Mouse (Mus musculus) kidney, postnatal 0 days (tissue): Measurements from ENCODE around the gene Kmt2b. TPM values are rescaled to one million over a fixed set of nuclear protein-coding genes. Genes with fewer than 3 reads are reported as not detected.
A peak's percentile ranks its signal among the peaks of the same experiment; 100 is the strongest.

Experiments
- ATAC-seq: fragments of 200-750 bp; cut with Nextera tagmentation; replicated peaks from 2 replicates; pipeline ENCODE4 v1.8.0; 2017; ENCODE audit warnings: low read depth, moderate number of reproducible peaks, moderate TSS enrichment, moderate library complexity; ENCODE audit not compliant: low FRiP score
- DNase-seq: peaks from one replicate; pipeline ENCODE4 v3.0.0-alpha.2; 2016; ENCODE audit warnings: low spot score
- H3K27ac ChIP-seq: fragments of 300-500 bp; sonication (generic); 2 replicates; pipeline ENCODE4 v1.5.1; 2014; ENCODE audit warnings: mild to moderate bottlenecking
- H3K27me3 ChIP-seq: fragments of 300-500 bp; sonication (generic); 2 replicates; pipeline ENCODE4 v1.6.1; 2014; ENCODE audit warnings: low read length, mixed read lengths; ENCODE audit not compliant: insufficient read depth
- H3K36me3 ChIP-seq: fragments of 300-500 bp; sonication (generic); 2 replicates; pipeline ENCODE4 v1.6.1; 2014; ENCODE audit warnings: low read length, mixed read lengths; ENCODE audit not compliant: insufficient read depth
- H3K4me1 ChIP-seq: fragments of 300-500 bp; sonication (generic); replicated peaks from 2 replicates; pipeline ENCODE4 v1.6.1; 2014; ENCODE audit warnings: antibody characterized with exemption, low read length, mixed read lengths; ENCODE audit not compliant: insufficient read depth
- H3K4me2 ChIP-seq: fragments of 300-500 bp; sonication (generic); 2 replicates; pipeline ENCODE4 v1.6.1; 2014; ENCODE audit warnings: mild to moderate bottlenecking, low read length, moderate library complexity, mixed read lengths
- H3K4me3 ChIP-seq: fragments of 300-500 bp; sonication (generic); replicated peaks from 2 replicates; pipeline ENCODE4 v1.5.1; 2014; ENCODE audit warnings: low read depth, low read length
- H3K9ac ChIP-seq: fragments of 300-500 bp; sonication (generic); 2 replicates; pipeline ENCODE4 v1.6.1; 2014; ENCODE audit warnings: low read depth, low read length
- H3K9me3 ChIP-seq: fragments of 300-500 bp; sonication (generic); replicated peaks from 2 replicates; pipeline ENCODE4 v1.6.1; 2016; ENCODE audit warnings: low read length, inconsistent platforms, mixed read lengths
- CTCF ChIP-seq: IDR thresholded peaks from 2 replicates; pipeline ENCODE4 v1.5.1; 2016; ENCODE audit warnings: antibody characterized with exemption, low read depth, mild to moderate bottlenecking, moderate library complexity
- WGBS: fragments of 180-500 bp; shearing (Covaris S2); extraction: QIAGEN DNeasy Blood & Tissue Kit; methylation state at CpG from one replicate; pipeline ENCODE4 v1.1.7; 2014; 5-methylcytosine and 5-hydroxymethylcytosine counted together
- polyA plus RNA-seq: library from polyadenylated mRNA; unstranded; fragments of >200 nt; fragmentation: Nextera tagmentation; extraction: Ambion mirVana; gene quantifications from 2 replicates; pipeline ENCODE4 v1.2.1, GENCODE M21; 2015

The Kmt2b gene
- polyA plus RNA-seq, 1 experiment from 2014 or later = 4.9 TPM

DNA sequence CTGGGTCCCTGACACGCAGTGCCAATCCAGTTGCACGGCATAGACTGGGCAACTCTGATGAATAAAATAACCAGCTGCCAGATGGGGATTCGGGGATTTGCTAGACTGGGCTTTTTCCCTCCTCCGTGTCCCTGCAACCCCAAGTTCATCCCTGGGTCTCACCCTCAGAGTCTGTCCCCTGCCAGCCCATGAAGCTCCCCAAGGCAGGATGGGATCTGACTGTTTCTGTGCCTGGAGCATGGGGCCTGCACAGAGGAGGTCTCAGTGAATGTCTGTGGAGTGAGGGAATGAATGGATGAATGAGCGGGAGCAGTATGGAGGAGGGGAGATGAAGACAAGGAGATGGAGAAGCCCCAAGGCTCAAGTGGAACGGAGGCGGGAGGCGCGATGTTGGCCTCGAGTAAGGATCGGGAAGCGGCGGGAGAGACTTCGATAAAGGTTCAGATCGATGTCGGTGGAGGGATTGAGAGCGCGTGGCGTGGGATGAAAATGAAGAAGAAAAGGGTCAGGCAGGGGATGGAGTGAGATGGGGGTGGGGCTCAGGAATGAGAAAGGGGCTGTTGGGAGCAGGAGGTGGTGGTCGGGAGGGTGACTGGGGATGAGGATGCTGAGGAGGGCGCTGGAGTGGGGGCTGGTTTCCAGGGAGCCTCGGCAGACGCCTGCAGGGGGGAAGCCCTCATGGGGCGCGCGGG lies 54.4 kb downstream of the Kmt2b start:
- TF ChIP-seq CTCF = no peak
- peaks cover 9% of the 10 kb centered on the region; the same call in 1 of the 2 replicates for H3K36me3 ChIP-seq
- peak; percentile 20 for DNase-seq
- H3K27ac ChIP-seq = 0 out of 2 replicates have a peak overlapping the region, but pooled peaks have one; percentile 22
- H3K4me1 ChIP-seq = peaks cover 7% of the 10 kb centered on the region; the same call in 1 of the 2 replicates
- peak overlapping the region; percentile 94 for H3K4me2 ChIP-seq
- ATAC-seq = no peak
- peak overlapping the region; percentile 71 for H3K9ac ChIP-seq
- H3K9me3 ChIP-seq = no peaks in the 10 kb centered on the region
- H3K4me3 ChIP-seq = peak overlapping the region; percentile 74
- 8% methylated on average over 25 of the region's 26 CpGs for WGBS
- H3K27me3 ChIP-seq = no peaks in the 10 kb centered on the region

DNA sequence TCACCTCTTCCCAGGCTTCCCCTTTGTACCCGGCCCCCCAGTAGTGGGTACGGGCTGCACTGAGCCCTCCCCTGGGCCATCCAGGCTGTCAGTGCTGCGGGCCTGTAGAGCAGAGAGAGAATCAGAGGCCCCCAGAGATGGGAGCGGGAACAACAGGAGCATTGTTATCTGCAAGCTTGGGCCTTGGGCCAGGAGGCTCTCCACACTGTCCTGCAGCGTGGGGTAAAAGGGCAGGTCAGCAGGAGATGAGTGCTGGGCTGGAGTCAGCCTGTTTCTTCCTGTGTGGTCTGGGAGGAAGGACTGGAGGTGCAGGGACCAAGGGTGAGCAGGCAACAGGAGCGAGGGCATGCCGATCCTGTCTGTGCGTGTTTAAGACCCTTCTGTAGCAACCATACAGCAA lies 55.6 kb downstream of the Kmt2b start:
- H3K27ac ChIP-seq = no peak overlapping the region
- H3K4me2 ChIP-seq = no peak overlapping the region
- H3K27me3 ChIP-seq = no peaks in the 10 kb centered on the region
- no peak for TF ChIP-seq CTCF
- H3K4me1 ChIP-seq = peaks cover 7% of the 10 kb centered on the region; the same call in 1 of the 2 replicates
- H3K9ac ChIP-seq = no peak overlapping the region
- H3K9me3 ChIP-seq = no peaks in the 10 kb centered on the region
- H3K36me3 ChIP-seq = peaks cover 19% of the 10 kb centered on the region; the same call in 1 of the 2 replicates
- 32% methylated on average over 8 of the region's 8 CpGs for WGBS
- no peak overlapping the region for H3K4me3 ChIP-seq
- peak; percentile 45; the same call in 1 of the 2 replicates for ATAC-seq
- peak; percentile 41 for DNase-seq

DNA sequence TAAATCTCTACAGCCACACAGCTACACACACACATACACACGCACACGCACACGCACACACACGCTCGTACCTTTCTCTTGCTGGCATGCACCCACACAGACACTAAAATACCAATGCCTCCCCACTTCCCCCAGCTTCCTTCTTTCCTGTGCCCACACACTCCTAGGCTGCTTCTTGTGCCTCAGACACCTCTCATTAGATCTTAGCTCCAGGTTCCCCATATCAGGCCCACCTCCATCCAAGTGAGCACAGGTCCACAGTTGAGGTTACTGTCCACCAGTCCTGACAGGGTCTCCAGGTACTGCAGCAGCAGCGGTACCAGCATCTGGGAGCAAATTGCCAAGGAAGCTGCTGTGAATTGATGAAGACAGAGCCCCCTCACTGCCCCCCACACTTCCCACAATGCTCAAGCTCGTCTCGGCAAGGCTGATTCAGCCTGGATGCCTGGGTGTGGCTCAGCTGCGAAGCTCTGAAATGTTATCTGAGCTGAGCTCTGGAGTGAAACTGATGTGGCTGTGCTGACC lies 57.2 kb downstream of the Kmt2b start:
- Histone ChIP-seq H3K27ac (no peak overlapping the region), H3K27me3 (no peaks in the 10 kb centered on the region), H3K4me1 (peaks cover 13% of the 10 kb centered on the region; the same call in 1 of the 2 replicates), H3K4me2 (no peak overlapping the region), H3K9me3 (no peaks in the 10 kb centered on the region), H3K9ac (no peak overlapping the region), H3K4me3 (no peak overlapping the region), H3K36me3 (peaks cover 21% of the 10 kb centered on the region; the same call in 1 of the 2 replicates)
- TF ChIP-seq CTCF = no peak
- ATAC-seq = no peak
- DNase-seq = no peak
- 79% methylated on average over 9 of the region's 9 CpGs for WGBS

DNA sequence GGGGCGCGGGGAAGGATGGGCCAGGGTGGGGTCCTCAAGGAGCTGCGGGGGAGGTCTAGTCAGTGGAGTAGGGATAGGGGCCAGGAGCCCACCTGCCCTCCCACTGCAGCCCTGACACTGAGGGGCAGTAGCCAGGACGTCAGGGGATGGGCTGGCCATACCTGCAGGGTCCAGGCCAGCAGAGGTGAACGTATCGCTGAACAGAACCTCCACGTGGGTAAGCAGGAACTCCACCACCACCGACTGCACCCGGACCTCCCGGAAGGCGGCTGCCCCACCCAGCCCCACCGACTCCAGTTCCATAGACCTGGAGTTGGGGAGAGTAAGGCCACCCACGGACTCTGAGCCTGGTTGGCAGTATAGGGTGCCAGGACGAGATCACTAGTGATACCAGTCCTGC lies 61.5 kb downstream of the Kmt2b start:
- H3K9me3 ChIP-seq = no peaks in the 10 kb centered on the region
- peaks cover 36% of the 10 kb centered on the region for H3K36me3 ChIP-seq
- no peaks in the 10 kb centered on the region for H3K27me3 ChIP-seq
- 67% methylated on average over 14 of the region's 14 CpGs for WGBS
- TF ChIP-seq CTCF = no peak
- peaks cover 15% of the 10 kb centered on the region; the same call in 1 of the 2 replicates for H3K4me1 ChIP-seq
- H3K9ac ChIP-seq = peak overlapping the region; percentile 46; the same call in 1 of the 2 replicates
- no peak overlapping the region; the same call in 1 of the 2 replicates for H3K4me2 ChIP-seq
- DNase-seq = no peak
- no peak overlapping the region for H3K27ac ChIP-seq
- H3K4me3 ChIP-seq = no peak overlapping the region
- peak; percentile 19; the same call in 1 of the 2 replicates for ATAC-seq

DNA sequence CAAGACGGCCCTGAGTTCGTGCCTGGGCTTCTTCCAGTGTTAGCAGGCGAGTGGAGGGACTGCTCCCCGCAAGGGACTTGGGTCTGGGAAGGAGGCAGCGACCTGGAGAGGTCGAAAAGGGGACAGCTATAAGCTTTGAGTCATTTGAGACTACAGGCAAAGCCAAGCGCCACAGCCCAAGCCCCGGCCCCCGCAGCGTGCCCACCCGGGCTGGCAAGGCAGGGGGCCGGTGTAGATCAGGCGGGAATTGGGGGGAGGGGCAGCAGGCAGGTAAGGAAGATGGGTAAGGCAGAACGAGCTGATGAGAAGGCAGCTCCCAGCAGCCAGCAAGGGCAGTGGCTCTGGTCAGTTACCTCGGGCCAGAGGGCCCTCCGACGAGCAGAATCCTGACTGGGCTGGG lies 62.1 kb downstream of the Kmt2b start:
- DNase-seq = no peak
- Histone ChIP-seq H3K9me3 (no peaks in the 10 kb centered on the region), H3K4me2 (peak overlapping the region; percentile 36), H3K27me3 (no peaks in the 10 kb centered on the region), H3K4me3 (no peak overlapping the region), H3K27ac (peak overlapping the region; percentile 51; the same call in 1 of the 2 replicates), H3K4me1 (peaks cover 15% of the 10 kb centered on the region; the same call in 1 of the 2 replicates), H3K36me3 (peaks cover 36% of the 10 kb centered on the region), H3K9ac (peak overlapping the region; percentile 46; the same call in 1 of the 2 replicates)
- WGBS = 18% methylated on average over 17 of the region's 17 CpGs
- TF ChIP-seq CTCF = no peak
- 0 out of 2 replicates have a peak, but pooled peaks have one; percentile 11 for ATAC-seq

DNA sequence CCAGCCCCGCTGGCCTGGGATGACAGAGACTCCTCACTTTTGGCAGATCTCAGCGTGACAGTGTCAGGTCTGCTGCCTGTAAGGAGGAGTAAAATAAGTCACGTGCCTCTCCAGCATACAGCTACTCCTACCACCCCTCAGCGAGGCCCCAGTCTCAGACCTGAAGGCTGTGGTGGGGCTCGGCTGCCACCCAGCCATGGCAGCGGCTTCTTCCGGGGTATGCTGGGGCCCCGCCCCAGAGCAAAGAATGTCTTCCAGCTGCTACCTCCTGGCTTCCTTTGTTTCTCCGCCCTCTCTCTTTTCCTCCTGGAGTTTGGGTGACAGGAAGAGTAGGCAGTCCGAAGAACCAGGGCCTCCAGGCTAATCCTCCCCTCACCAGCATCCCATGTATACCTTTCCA lies 62.6 kb downstream of the Kmt2b start:
- H3K9ac ChIP-seq = peak overlapping the region; percentile 46; the same call in 1 of the 2 replicates
- ATAC-seq (peak; percentile 27; the same call in 1 of the 2 replicates), DNase-seq (peak; percentile 56)
- H3K27me3 ChIP-seq = no peaks in the 10 kb centered on the region
- no peak for TF ChIP-seq CTCF
- peak overlapping the region; percentile 36 for H3K4me2 ChIP-seq
- H3K9me3 ChIP-seq = no peaks in the 10 kb centered on the region
- H3K4me3 ChIP-seq = no peak overlapping the region
- H3K4me1 ChIP-seq = peaks cover 15% of the 10 kb centered on the region; the same call in 1 of the 2 replicates
- peak overlapping the region; percentile 51; the same call in 1 of the 2 replicates for H3K27ac ChIP-seq
- H3K36me3 ChIP-seq = peaks cover 36% of the 10 kb centered on the region
- WGBS = 20% methylated on average over 10 of the region's 10 CpGs
